Mouse (Mus musculus): Measurements from ENCODE around the gene Lsamp.

The Lsamp gene

DNA sequence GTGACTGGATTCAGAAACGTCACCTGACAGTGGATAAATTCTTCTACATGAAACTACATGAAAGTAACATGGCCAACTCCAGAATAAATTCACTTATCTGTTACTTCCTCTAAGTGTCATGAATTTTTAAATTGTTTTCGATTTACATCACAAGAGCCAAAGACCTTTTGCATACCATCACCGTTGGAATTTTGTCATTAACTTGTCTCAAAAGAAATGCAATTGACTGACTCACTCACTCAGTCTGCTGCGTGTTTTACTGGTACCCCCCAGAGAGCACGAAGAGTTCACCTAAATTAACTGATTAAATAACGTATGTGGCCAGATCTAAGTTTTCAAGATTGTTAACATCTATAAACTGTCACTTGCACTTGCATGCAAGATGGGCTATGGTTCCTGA is 672.7 kb downstream of the Lsamp start:
- no peak for DNase-seq (ENCODE audit: low read depth, low spot score)

DNA sequence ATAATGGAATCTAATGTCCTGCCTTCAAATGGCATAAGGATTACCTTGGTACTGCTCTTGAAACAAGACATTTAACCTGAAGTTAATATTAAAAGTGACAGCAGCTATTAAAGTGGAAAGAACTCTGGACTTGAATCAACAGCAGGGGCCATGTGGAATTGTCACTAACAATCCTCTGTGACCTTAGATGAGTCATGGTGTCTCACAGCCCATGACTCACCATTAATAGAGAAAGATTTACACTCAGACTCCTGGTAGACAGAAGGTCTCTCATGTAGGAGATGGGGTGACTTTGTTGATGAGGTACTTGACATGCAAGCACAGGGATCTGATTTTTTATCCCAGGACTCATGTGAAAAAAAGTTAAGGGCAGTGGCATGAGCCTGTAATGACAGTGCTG is 701.4 kb downstream of the Lsamp start:
- DNase-seq (ENCODE audit: low read depth, low spot score) = no peak

DNA sequence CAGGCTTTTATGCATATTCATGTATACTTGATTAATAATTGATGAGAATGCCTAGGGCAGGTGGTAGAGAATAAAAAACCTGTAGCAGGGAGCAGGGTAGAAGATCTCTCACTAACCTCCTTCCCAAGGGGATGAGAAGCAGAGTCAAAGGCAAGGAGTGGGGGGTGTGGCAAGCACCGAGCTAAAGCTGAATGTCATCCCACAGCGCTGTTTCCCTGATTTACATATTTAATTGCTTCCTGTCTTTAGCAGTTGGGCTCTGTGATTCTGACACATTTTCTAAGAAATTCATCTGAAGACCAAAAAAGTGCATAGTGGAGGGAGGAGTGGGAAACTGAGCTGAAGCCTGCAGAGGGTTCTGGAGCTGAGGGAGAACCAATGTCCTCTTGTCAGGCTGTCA is 708.1 kb downstream of the Lsamp start:
- DNase-seq (ENCODE audit: low read depth, low spot score) = no peak

DNA sequence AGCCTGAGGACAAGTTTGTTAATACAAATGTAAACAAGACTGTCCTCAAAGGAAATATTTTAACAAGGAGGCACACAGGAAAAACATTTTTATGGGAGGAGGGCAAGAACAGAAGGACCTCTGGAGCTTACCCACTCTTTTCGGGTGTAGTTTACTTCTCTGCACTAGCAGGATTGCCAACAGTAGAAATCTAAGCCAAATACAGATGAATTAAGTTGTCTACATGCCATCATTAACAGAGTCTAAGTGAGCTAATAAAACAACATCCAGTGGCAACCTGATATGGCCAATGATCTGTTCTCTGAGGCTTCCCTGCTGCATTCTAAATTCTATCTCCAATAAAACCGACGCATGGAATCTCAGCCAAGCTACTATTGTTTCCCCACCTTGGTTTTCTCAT is 713.1 kb downstream of the Lsamp start:
- DNase-seq (ENCODE audit: low read depth, low spot score) = no peak

- DNase-seq (ENCODE audit: low read depth, low spot score) = no peak
Observed at GRCm38 (mm10) chr16:40708558-40708957, 724.4 kb downstream of the Lsamp start.

- no peak for DNase-seq (ENCODE audit: low read depth, low spot score)
Observed at GRCm38 (mm10) chr16:40709574-40709973, 725.4 kb downstream of the Lsamp start.

- no peak for DNase-seq (ENCODE audit: low read depth, low spot score)
Observed at GRCm38 (mm10) chr16:40710068-40710467, 725.9 kb downstream of the Lsamp start.

DNA sequence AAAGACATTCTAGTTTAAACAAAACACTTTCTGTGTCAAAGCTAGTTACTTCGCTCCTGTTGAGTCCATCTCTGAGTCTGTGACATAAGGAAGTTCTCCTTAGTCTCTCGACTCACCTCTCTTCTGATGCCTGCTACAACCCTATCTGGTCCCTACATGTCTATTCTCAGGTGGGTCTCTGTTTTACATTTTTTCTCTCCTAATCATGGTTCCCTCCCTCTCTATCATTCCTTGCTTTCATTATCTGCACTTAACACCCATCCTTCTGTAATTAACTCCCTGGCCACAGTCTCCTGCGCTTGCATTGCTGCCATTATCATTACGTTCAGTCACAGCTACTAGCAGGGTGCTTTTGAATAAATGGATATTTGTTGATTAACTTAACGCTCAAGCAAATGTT is 726.3 kb downstream of the Lsamp start:
- DNase-seq (ENCODE audit: low read depth, low spot score) = no peak

DNA sequence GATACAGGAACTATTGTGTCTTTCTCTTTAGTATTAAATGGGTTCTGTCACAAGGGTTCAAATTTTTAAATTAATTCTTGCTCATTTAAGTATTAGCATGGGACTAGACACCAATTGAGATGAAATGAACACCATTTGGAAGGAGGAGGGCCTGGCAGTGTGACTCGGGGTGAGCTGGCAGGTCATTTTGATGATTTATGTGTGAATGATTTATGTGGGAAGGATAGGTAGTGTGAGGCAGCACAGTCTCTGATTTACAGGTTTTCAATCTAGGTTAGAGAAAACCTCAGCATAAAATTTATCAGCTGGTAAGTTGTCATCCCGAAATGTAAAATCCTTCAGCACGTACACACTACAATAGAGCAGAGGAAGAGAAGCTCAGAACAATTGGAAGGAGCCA is 729.6 kb downstream of the Lsamp start:
- no peak for DNase-seq (ENCODE audit: low read depth, low spot score)

DNA sequence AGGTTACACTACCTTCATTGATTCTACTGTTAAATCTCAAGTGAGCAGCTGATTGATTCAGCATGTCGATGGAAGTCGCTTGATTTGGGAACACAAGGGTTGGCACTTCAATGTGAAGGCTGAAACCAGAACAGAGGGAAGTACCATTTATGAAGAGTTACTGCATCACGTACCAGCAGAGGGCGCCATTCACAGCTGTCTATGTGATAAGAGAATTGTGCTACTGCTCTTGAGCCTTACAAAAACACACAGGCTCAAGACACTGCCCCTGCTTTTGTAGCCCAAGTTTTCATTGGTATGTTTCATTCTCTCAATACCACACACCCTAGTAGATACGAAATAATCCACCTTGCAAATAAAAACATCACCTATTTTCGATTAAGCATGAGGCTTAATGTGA is 754.9 kb downstream of the Lsamp start:
- peak; percentile 19 for DNase-seq (ENCODE audit: low read depth, low spot score)

GRCm38 (mm10) chr16:40739771-40740170 is 755.6 kb downstream of the Lsamp start:
- no peak for DNase-seq (ENCODE audit: low read depth, low spot score)

- no peak for DNase-seq (ENCODE audit: low read depth, low spot score)
Observed at GRCm38 (mm10) chr16:40740273-40740672, 756.1 kb downstream of the Lsamp start.

- peak; percentile 10 for DNase-seq (ENCODE audit: low read depth, low spot score)
Observed at GRCm38 (mm10) chr16:40827191-40827590, 843.0 kb downstream of the Lsamp start.

DNA sequence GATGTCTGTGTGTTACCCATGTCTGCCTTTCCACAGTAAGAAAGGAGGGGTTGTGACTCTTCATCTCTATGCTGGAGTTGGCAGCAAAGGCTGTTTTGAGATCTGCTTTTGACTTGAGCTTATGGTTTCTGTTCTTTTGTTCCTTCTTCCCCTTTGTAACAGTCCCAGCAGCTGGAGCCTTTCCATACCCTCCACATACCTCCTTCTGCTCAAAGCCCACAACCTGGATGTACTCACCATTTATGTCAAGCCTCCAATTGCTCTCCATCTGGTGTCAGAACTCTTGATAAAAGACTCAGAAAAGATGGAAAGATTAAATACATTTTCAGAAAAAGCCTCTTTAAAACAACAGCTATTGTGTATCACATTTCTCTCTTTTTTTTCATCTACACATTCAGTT is 847.4 kb downstream of the Lsamp start:
- DNase-seq (ENCODE audit: low read depth, low spot score) = no peak

GRCm38 (mm10) chr16:40841765-40842164 is 857.6 kb downstream of the Lsamp start:
- DNase-seq (ENCODE audit: low read depth, low spot score) = no peak

DNA sequence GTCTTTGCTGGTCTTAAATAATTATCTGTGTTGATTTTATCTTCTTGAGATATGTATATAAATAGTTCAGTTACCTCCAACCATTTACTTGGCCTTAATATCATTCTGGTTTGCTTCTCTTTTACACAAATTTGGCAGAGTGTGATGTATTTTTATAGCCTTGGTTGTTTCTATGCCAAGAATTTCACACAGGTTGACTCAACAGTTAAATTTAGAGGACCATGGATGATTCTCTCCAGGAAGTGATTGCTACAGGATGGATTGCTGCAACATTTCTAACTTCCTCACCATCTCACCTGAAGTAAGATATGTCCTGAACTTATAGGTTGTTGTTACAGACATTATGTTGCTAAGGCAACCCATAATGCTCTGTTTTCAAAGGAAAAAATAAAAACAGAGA is 882.6 kb downstream of the Lsamp start:
- no peak for DNase-seq (ENCODE audit: low read depth, low spot score)

DNA sequence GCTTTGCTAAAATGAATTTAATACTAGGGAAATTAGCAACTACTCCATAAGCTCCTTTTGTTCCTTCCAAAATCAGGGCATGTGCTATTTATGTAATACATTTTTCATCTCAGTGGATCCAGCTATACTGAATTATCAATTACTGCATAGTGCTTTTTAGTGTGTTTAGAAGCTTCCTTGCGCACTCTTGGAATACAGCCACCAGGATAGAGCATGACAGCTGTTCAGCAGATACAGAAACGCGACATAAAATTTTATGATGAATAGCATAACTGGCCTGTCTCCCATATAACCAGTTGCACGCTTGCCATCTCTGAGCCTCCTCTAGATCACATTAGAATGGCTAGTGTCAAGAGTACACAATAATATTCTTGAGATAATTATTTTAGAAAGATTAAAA is 894.1 kb downstream of the Lsamp start:
- DNase-seq (ENCODE audit: low read depth, low spot score) = no peak

DNA sequence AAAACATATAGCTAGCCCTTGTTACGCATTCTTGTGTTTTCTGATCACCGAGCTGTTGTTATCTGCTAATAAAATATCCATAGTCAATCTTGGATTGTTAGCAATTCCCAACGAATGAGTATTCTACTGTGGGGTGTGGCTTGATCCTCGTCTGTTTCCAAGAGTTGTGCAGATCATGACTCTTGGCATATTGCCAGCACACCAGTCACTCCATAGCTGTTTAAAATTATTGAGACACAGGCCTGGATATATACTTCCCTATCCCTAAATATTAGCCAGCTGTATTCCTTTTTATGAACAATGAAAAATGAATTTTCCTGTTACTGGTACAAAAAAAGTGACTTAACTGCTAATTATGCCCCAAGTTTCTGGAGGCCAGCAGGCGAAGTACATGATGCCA is 897.8 kb downstream of the Lsamp start:
- no peak for DNase-seq (ENCODE audit: low read depth, low spot score)

DNA sequence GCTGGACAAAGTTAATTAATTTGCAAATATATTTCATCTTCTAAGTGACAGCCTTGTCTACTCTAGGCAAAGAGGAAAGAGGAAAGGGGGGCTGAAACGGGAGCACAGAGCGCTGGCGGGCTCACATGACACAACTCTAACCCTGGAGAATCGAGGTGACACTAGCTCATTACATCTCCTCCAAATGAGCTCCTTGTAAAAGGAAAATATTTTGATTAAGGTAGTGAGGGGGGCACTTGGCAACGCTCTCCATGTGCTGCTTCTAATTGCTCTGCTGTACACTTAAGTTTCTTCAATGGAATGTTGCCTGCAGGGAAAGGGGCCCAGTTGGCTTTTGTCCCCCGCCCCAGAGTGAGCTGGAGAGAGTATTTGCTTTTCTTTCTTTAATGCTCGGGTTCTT is 907.2 kb downstream of the Lsamp start:
- DNase-seq (ENCODE audit: low read depth, low spot score) = no peak

DNA sequence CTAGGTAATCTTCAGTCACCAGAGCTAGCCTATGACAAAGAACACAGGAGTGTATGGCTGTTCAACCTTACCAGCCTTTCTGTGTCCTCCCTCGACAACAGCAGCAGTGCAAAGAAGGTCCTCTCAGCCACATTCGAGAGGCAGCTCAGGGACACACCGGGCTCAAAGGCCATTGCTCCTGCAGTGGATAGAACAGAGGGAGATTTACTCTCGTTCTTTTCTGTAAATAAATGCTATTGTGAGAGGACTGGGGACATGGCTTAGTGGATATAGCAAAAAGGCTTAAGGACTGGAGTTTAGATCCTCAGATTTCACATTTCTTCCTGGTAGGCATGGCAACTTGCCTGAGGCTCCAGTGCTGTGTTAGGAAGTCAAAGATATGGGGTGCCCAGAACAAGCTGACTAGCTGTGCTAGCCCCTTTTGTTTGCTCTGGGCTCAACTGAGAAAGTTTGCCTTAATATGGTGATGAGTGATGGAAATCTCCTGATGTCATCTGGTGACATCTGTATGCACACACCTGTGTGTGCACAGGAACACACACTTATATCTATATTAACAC is 913.7 kb downstream of the Lsamp start:
- no peak for DNase-seq (ENCODE audit: low read depth, low spot score)

DNA sequence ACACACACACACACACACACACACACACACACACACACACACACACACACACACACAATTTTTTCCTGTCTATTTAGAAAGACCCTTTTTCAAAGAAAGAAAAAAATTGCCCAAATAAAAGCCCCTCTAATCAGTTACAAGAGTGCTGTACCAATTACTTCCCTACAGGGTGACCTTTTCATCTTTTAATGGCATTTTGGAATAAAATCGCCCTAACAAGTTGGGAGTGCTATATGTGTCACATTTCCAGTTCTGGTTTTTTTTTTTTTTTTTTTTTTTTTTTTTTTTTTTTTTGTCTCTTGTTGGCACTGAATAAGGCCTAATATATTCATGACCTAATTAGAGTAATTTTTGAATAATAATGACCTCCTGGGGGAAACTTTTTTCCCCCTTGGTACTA is 923.7 kb downstream of the Lsamp start:
- no peak for DNase-seq (ENCODE audit: low read depth, low spot score)

GRCm38 (mm10) chr16:40914141-40914540 is 930.0 kb downstream of the Lsamp start:
- DNase-seq (ENCODE audit: low read depth, low spot score) = no peak

- no peak for DNase-seq (ENCODE audit: low read depth, low spot score)
Observed at GRCm38 (mm10) chr16:40930596-40930995, 946.4 kb downstream of the Lsamp start.

DNA sequence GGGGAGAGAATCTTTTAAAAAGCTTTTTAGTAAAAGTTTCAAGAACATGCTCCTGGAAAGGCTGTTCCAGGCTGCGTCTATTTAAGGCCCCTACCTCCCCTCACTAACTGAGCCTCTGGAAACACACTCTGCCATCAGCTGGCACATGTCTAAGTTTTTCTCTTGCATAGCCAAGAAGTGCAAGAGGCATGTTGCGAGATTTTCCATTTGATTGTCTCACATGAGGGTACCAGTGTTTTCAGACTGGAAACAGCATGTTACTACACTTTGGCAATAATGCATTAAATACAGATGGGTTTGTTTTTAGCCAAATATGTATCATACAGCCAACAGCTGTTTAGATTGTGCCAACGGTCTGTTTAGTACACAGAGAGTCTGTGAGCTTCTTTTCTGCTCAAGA is 958.1 kb downstream of the Lsamp start:
- no peak for DNase-seq (ENCODE audit: low read depth, low spot score)
